Mouse (Mus musculus) embryonic stem cell, embryonic (primary cell): ENCODE measurements around the gene Tln2.

ENCODE experiments used
- CTCF ChIA-PET, 4 experiments: fragments of 300-600 bp in 2 of 4; fragments of 350-600 bp in 2 of 4; sonication (Branson Sonifier 250); formaldehyde crosslinking; loops; one replicate each; lab custom pipeline; 2022; ENCODE audit warnings: inconsistent platforms in 2 of 4; lab: Charles Lee
- POLR2A ChIA-PET, 4 experiments: fragments of 300-600 bp in 2 of 4; fragments of 350-600 bp in 2 of 4; sonication (Branson Sonifier 250); formaldehyde crosslinking; loops; one replicate each; lab custom pipeline; 2022; ENCODE audit warnings: antibody characterized with exemption in 4 of 4, inconsistent platforms in 1 of 4; lab: Charles Lee

The Tln2 gene

GRCm38 (mm10) chr9:67353365-67353764 lies 206.1 kb downstream of the Tln2 start:
- ChIA-PET POLR2A (interaction anchor here in 1 of 4 experiments (1.1 kb wide), 1 partner anchor 12 kb away, joined by 3 read pairs; no protein-coding TSS in a partner anchor), CTCF (interaction anchor here in 1 of 4 experiments (0.6 kb wide), 1 partner anchor 1349 kb away, joined by 3 read pairs; no protein-coding TSS in a partner anchor)

DNA sequence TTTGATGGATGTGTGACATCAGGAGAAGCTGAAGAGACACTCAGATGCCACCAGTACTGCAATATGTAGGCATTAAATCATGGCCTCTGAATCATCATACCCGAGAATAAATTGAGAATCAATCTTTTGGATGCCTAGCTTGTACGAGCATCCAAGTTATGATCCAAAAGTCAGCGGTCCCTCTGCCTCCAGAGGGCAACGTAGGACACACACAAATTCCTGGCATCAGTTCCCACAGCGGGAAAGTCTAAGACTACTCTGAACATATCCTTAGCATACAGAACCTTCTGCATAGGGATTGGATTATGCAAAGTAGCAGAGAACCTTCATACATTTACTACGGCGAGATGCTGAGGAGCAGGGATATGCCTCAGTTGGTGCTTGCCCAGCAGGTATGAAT lies 210.5 kb downstream of the Tln2 start:
- CTCF ChIA-PET = no interaction called here
- POLR2A ChIA-PET = interaction anchor here in 1 of 4 experiments (0.8 to 1.1 kb wide), 2 partner anchors 12 to 14 kb away, joined by 3 read pairs; no protein-coding TSS in a partner anchor

DNA sequence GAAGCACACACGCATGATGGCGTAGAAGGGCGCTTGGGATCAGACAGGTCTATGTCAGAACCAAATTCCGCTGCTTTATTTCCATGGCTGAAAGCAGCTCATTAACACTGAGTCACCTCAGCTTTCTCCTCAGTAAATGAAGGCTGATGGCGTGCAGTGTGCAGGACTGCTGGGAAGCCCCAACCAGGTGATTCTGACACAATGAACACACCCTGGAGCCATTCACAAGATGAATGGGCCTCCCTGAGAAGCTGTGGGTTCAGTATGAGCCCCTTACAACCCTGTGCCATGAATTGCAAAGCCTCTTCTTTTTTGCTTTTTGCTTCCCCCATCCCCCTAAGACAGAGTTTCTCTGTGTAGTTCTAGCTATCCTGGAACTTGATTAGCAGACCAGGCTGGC lies 212.3 kb downstream of the Tln2 start:
- CTCF ChIA-PET = interaction anchor here in 3 of 4 experiments (0.6 to 1.6 kb wide), 5 partner anchors 10 to 455 kb away, joined by 3 to 4 read pairs (median 4); no protein-coding TSS in a partner anchor
- POLR2A ChIA-PET = interaction anchor here in 3 of 4 experiments (0.6 to 1.4 kb wide), 6 partner anchors 10 to 241 kb away, joined by 3 to 4 read pairs (median 3); no protein-coding TSS in a partner anchor

DNA sequence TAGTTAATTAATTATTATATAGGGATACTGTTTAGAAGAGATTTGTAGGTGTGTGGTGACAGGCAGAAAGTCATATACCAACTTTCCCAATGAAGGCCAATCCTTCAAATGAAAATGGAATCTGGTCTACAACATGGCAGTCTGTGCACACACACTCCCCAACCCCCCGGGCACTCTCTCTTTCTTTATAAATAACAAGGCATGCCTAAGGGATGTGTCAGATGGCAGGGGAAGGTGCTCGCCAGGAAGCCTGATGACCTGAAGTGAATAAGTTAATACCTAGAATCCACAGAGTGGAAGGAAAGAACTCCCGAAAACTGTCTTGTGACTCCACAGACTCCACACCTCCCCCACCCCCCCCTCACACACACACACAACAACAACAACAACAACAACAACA lies 228.2 kb downstream of the Tln2 start:
- POLR2A ChIA-PET = interaction anchor here in 2 of 4 experiments (0.6 to 0.7 kb wide), 3 partner anchors 8 to 207 kb away, joined by 3 to 6 read pairs (median 4); no protein-coding TSS in a partner anchor
- CTCF ChIA-PET = interaction anchor here in 1 of 4 experiments (0.6 kb wide), 1 partner anchor 16 kb away, joined by 3 read pairs; no protein-coding TSS in a partner anchor

GRCm38 (mm10) chr9:67328451-67328850 lies 231.1 kb downstream of the Tln2 start:
- POLR2A ChIA-PET = interaction anchor here in 1 of 4 experiments (0.7 kb wide), 1 partner anchor 169 kb away, joined by 5 read pairs; no protein-coding TSS in a partner anchor
- CTCF ChIA-PET = interaction anchor here in 2 of 4 experiments (0.6 kb wide), 2 partner anchors 12 to 196 kb away, joined by 4 to 8 read pairs; no protein-coding TSS in a partner anchor

- CTCF ChIA-PET = no interaction called here
- POLR2A ChIA-PET = interaction anchor here in 2 of 4 experiments (1.4 to 1.5 kb wide), 2 partner anchors 8 to 15 kb away, joined by 3 to 6 read pairs; no protein-coding TSS in a partner anchor
These were observed 237.6 kb downstream of the Tln2 start for GRCm38 (mm10) chr9:67321886-67322285.

DNA sequence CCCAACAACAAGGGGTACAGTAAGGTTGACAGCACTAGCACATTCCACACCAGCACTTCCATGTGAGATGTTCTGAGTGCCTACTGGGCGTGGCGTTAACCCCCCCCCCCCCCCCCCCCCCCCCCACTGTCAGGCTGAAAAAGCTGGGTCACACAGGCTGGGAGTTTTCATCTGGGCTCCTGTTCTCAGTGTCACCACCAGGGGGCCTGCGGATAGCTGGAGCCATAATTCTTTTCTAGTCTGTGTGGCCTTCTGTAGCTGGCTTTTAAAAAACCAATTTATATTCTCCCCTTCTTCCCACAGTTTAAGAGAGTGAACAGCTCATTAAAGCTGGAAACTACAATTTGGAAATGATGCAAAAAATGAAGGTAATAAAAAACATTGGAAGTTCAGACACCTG lies 244.1 kb downstream of the Tln2 start:
- CTCF ChIA-PET = interaction anchor here (0.5 to 1.7 kb wide), 57 partner anchors 8 to 1905 kb away, joined by 3 to 17 read pairs (median 4); no protein-coding TSS in a partner anchor
- POLR2A ChIA-PET = interaction anchor here in 2 of 4 experiments (0.6 to 0.9 kb wide), 4 partner anchors 10 to 1609 kb away, joined by 3 read pairs; no protein-coding TSS in a partner anchor

- ChIA-PET POLR2A (interaction anchor here in 2 of 4 experiments (0.6 to 1.2 kb wide), 2 partner anchors 10 to 43 kb away, joined by 4 read pairs; no protein-coding TSS in a partner anchor), CTCF (interaction anchor here in 1 of 4 experiments (1.3 kb wide), 1 partner anchor 10 kb away, joined by 4 read pairs; no protein-coding TSS in a partner anchor)
These were observed 254.5 kb downstream of the Tln2 start for GRCm38 (mm10) chr9:67304992-67305391.

GRCm38 (mm10) chr9:67303986-67304385 lies 255.5 kb downstream of the Tln2 start:
- POLR2A ChIA-PET = interaction anchor here in 1 of 4 experiments (1.2 kb wide), 1 partner anchor 9 kb away, joined by 4 read pairs; no protein-coding TSS in a partner anchor

GRCm38 (mm10) chr9:67303038-67303437 lies 256.5 kb downstream of the Tln2 start:
- CTCF ChIA-PET = interaction anchor here in 1 of 4 experiments (1.8 kb wide), 1 partner anchor 13 kb away, joined by 6 read pairs; no protein-coding TSS in a partner anchor
- POLR2A ChIA-PET = interaction anchor here in 1 of 4 experiments (1.0 kb wide), 1 partner anchor 9 kb away, joined by 3 read pairs; no protein-coding TSS in a partner anchor

More at GRCm38 (mm10) chr9:67303986-67304385, 255.5 kb downstream of the Tln2 start:
- CTCF ChIA-PET = no interaction called here

DNA sequence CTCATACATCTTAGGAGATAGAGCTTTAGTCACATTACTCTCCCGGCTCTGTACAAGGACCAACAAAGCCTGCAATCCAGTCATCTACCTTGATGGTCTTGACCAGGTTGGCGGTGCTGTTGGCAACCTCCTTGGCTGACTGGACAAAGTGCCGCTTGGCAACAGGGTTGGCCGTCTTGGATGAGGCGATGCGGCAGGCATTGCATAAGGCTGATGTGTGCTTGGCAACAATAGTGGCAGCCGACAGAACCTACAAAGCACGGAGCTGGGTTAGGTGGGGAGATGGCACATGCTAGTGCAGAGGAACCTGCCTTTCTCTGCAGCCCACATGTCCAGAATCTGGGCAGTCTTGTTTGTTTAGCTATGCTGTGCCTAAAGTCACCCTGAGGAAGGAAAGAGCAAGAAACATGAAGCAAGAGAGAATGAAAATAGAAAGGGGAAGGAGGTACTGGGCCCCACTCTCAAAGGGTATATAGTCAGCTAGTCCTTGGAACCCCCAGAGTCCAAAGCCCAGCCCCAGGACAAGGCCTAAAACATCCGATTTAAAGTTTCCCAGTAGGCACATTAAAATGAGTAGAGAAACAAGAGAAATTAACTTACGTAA lies 257.0 kb downstream of the Tln2 start:
- ChIA-PET POLR2A (interaction anchor here in 1 of 4 experiments (1.0 kb wide), 1 partner anchor 9 kb away, joined by 3 read pairs; no protein-coding TSS in a partner anchor), CTCF (interaction anchor here in 1 of 4 experiments (1.8 kb wide), 1 partner anchor 13 kb away, joined by 6 read pairs; no protein-coding TSS in a partner anchor)

DNA sequence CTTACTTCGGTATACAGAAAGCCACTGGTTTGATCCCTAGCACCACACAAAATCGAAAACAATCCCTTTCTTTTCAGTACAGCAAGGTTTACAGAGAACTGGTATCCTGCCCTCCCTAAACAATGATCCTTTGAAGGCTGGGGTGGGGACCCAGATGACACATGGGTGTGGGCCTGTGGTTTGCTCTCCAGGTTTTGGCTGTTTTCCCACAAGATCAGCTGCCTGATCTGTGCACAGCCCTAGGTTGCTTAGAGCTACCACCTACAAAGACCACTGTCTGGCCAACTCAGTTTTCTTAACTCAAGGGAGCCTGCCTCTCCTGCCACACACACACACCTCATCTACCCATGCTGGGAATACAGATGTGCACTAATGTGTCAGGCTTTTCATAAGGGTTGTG lies 257.9 kb downstream of the Tln2 start:
- CTCF ChIA-PET = interaction anchor here in 3 of 4 experiments (0.6 to 1.8 kb wide), 4 partner anchors 14 to 143 kb away, joined by 3 to 6 read pairs (median 4); no protein-coding TSS in a partner anchor
- POLR2A ChIA-PET = interaction anchor here in 1 of 4 experiments (0.6 kb wide), 1 partner anchor 93 kb away, joined by 4 read pairs; no protein-coding TSS in a partner anchor

GRCm38 (mm10) chr9:67300769-67301168 lies 258.7 kb downstream of the Tln2 start:
- ChIA-PET POLR2A (interaction anchor here in 2 of 4 experiments (0.6 kb wide), 3 partner anchors 9 to 488 kb away, joined by 3 to 4 read pairs (median 3); no protein-coding TSS in a partner anchor), CTCF (interaction anchor here in 2 of 4 experiments (0.8 to 1.7 kb wide), 3 partner anchors 9 to 38 kb away, joined by 3 read pairs; no protein-coding TSS in a partner anchor)

DNA sequence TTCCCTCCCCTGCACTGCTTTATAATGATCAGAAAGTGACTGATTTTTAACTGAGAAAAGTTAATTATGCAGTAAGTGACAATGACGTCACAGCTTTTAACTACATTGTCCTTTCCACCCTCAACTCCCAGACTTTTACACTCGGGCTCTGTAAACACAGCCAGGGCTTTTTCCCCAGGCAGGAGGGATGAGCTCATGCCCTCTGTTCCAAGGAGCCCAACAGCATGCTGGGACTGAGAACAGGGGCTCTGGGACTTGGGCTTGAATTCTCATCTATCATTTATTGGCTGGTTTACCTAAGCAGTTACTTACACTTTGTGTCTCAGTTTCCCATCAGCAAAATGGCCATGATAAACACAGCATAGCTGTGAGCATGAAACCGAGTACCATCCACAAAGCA lies 259.2 kb downstream of the Tln2 start:
- CTCF ChIA-PET = interaction anchor here in 2 of 4 experiments (0.8 to 1.7 kb wide), 3 partner anchors 8 to 37 kb away, joined by 3 read pairs; no protein-coding TSS in a partner anchor

GRCm38 (mm10) chr9:67299164-67299563 lies 260.3 kb downstream of the Tln2 start:
- CTCF ChIA-PET = interaction anchor here in 1 of 4 experiments (0.8 kb wide), 1 partner anchor 17 kb away, joined by 6 read pairs; no protein-coding TSS in a partner anchor
- POLR2A ChIA-PET = no interaction called here

More for the DNA sequence above, 259.2 kb downstream of the Tln2 start:
- POLR2A ChIA-PET = interaction anchor here in 3 of 4 experiments (0.6 to 0.9 kb wide), 4 partner anchors 8 to 489 kb away, joined by 3 to 4 read pairs (median 3); no protein-coding TSS in a partner anchor

DNA sequence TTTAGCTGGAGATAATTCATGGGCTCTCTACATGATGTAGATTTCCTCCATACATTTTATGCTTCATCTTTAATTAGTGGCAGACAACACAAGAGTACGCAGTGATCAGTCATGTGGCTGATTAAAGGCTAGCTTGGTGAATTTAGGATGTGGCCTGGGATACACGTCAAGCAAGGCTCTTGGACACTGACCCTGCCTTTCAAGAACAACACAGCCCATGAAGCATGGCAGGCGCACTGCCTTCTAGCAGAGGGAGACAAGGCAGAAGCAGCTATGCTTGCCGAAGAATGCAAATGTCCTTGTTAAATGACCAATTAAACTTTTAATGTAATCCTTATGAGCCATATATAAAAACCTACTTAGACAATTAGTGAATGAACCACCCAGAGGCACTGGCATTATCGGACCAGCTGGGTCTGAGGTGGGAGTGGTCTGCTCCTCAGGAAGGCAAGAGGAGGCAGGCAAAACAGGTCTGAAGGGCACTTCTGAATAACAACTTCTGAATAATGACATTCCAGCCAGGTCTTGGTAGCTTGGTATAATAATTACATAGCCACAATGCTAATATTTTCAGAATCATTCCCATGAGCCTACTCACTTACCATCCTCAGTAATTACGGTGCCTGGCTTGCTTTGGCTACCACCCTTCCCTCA lies 262.1 kb downstream of the Tln2 start:
- CTCF ChIA-PET = no interaction called here
- POLR2A ChIA-PET = interaction anchor here in 2 of 4 experiments (0.6 to 1.2 kb wide), 3 partner anchors 12 to 154 kb away, joined by 3 to 8 read pairs (median 3); no protein-coding TSS in a partner anchor

GRCm38 (mm10) chr9:67287457-67287856 lies 272.0 kb downstream of the Tln2 start:
- POLR2A ChIA-PET = interaction anchor here in 1 of 4 experiments (0.5 kb wide), 1 partner anchor 346 kb away, joined by 3 read pairs; no protein-coding TSS in a partner anchor
- CTCF ChIA-PET = interaction anchor here in 1 of 4 experiments (0.7 kb wide), 1 partner anchor 453 kb away, joined by 4 read pairs; no protein-coding TSS in a partner anchor
